Mouse (Mus musculus) forebrain, embryonic 12.5 days (tissue): ENCODE measurements at regions not wholly inside any gene's neighbourhood (a gene's known extent, or its start where the extent isn't known, plus 50 kb on each side); places are given as distances from the start of the nearest gene placed in this dataset.

Source experiments
- ATAC-seq: fragments of 200-750 bp; cut with Nextera tagmentation; 2 replicates; pipeline ENCODE4 v1.8.0; 2017; ENCODE audit warnings: moderate TSS enrichment; ENCODE audit not compliant: low FRiP score
- H3K27ac ChIP-seq: fragments of 300-500 bp; sonication (generic); 2 replicates; pipeline ENCODE4 v1.5.1; 2016; ENCODE audit warnings: mild to moderate bottlenecking
- H3K27me3 ChIP-seq: fragments of 300-500 bp; sonication (generic); 2 replicates; pipeline ENCODE4 v1.6.1; 2016; ENCODE audit warnings: mild to moderate bottlenecking
- H3K36me3 ChIP-seq: fragments of 300-500 bp; sonication (generic); replicated peaks from 2 replicates; pipeline ENCODE4 v1.6.1; 2016; ENCODE audit warnings: mild to moderate bottlenecking
- H3K4me1 ChIP-seq: fragments of 300-500 bp; sonication (generic); 2 replicates; pipeline ENCODE4 v1.6.1; 2016
- H3K4me2 ChIP-seq: fragments of 300-500 bp; sonication (generic); 2 replicates; pipeline ENCODE4 v1.6.1; 2016; ENCODE audit warnings: mild to moderate bottlenecking, moderate library complexity
- H3K4me3 ChIP-seq: fragments of 300-500 bp; sonication (generic); replicated peaks from 2 replicates; pipeline ENCODE4 v1.5.1; 2016; ENCODE audit warnings: mild to moderate bottlenecking
- H3K9ac ChIP-seq: fragments of 300-500 bp; sonication (generic); 2 replicates; pipeline ENCODE4 v1.6.1; 2016; ENCODE audit warnings: mild to moderate bottlenecking
- H3K9me3 ChIP-seq: fragments of 300-500 bp; sonication (generic); 2 replicates; pipeline ENCODE4 v1.6.1; 2016
- WGBS: fragments of 180-500 bp; shearing (Covaris S2); methylation state at CpG from one replicate; pipeline ENCODE4 v1.1.7; 2016; 5-methylcytosine and 5-hydroxymethylcytosine counted together

GRCm38 (mm10) chr1:130276005-130276404, 146.8 kb downstream of the Cd55b start:
- Histone ChIP-seq H3K27me3 (0 out of 2 replicates have a peak, but pooled peaks cover 2% of the 10 kb centered on the region), H3K36me3 (no peaks in the 10 kb centered on the region), H3K9ac (no peak overlapping the region), H3K27ac (no peak overlapping the region), H3K4me2 (no peak overlapping the region), H3K4me1 (no peaks in the 10 kb centered on the region), H3K4me3 (no peak overlapping the region), H3K9me3 (0 out of 2 replicates have a peak, but pooled peaks cover 3% of the 10 kb centered on the region)
- ATAC-seq = no peak
- WGBS = 82% methylated on average over 2 of the region's 2 CpGs

- ATAC-seq = no peak
- 0 out of 2 replicates have a peak, but pooled peaks cover 3% of the 10 kb centered on the region for H3K9me3 ChIP-seq
- no peak overlapping the region for H3K4me3 ChIP-seq
- H3K27ac ChIP-seq = no peak overlapping the region
- 0 out of 2 replicates have a peak, but pooled peaks cover 2% of the 10 kb centered on the region for H3K27me3 ChIP-seq
- H3K9ac ChIP-seq = no peak overlapping the region
- H3K4me2 ChIP-seq = no peak overlapping the region
- WGBS = 59% methylated on average over 4 of the region's 4 CpGs
- H3K4me1 ChIP-seq = no peaks in the 10 kb centered on the region
- H3K36me3 ChIP-seq = no peaks in the 10 kb centered on the region
Observed at GRCm38 (mm10) chr1:130274470-130274869, 148.3 kb downstream of the Cd55b start.

GRCm38 (mm10) chr1:130270457-130270856, 152.4 kb downstream of the Cd55b start:
- Histone ChIP-seq H3K36me3 (no peaks in the 10 kb centered on the region), H3K27ac (no peak overlapping the region), H3K9ac (no peak overlapping the region), H3K4me1 (no peaks in the 10 kb centered on the region), H3K9me3 (no peaks in the 10 kb centered on the region), H3K4me3 (no peak overlapping the region), H3K27me3 (0 out of 2 replicates have a peak, but pooled peaks cover 2% of the 10 kb centered on the region), H3K4me2 (no peak overlapping the region)
- 78% methylated on average over 2 of the region's 2 CpGs for WGBS
- no peak for ATAC-seq
